Mouse (Mus musculus) urinary bladder, postnatal 10 days (tissue): ENCODE data around the gene Rps27.

Source experiments
- DNase-seq: peaks from one replicate; pipeline ENCODE4 v3.0.0; 2022; ENCODE audit warnings: low spot score

Rps27 gene

GRCm38 (mm10) chr3:90231075-90231474, 17.6 kb upstream of the Rps27 start:
- DNase-seq, result no peak

DNA sequence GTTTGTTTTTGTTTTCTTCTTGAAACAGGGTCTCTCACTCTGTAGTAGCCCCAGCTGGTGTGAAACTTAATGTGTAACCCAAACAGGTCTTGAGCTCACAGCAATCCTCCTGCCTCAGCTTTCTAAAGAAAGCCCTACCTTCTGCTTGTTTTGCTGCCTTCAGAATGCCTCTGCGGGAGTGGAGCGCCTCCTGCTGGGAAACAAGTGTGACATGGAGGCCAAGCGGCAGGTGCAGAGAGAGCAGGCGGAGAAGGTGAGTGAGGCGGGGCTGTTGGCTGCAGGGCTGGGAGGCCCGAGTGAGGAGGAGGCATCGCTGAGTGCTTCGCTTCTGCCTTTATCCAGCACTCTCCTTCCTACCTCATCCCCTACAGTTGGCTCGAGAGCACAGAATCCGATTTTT, 10.9 kb upstream of the Rps27 start:
- no peak for DNase-seq

- no peak for DNase-seq
Measured at GRCm38 (mm10) chr3:90222941-90223340, 9.5 kb upstream of the Rps27 start.

DNA sequence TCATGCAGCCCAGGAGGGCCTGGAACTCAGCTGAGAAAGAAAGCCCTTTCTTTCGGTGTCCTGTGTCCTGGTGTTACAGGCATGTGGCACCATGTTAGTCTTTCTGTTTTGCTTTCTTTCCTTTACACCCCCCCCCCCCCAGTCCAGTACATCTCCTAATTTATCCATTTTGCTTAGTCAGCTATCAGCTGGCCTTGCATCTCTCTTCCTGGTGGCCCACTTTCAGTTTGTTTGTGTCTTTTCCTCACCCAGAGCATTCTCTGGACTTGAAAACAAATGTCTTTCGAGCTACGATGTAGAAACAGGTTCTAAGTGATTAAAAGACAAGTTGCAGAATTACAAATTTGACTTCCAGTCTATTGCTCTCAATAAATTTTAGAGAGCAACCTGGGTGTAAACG, 9.0 kb upstream of the Rps27 start:
- no peak for DNase-seq

DNA sequence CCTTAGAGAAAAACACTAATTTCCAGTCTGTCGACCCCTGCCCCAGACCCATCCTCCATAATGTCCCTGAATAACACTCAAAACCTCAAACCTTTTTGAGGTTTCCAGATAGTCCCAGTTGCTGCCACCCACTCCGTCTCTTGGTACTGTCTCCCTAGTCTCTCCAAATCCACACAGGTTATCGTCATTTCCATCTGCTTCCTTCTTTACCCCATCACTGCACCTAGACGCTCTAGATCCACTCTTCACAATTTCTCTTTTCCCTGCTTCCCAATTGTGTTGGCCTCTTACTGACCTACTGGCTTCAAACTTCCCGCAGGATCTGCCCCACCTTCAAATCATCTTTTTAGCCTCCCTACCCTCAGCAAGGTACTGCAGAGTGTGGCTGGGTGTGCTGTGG, 7.7 kb upstream of the Rps27 start:
- DNase-seq, result no peak

DNA sequence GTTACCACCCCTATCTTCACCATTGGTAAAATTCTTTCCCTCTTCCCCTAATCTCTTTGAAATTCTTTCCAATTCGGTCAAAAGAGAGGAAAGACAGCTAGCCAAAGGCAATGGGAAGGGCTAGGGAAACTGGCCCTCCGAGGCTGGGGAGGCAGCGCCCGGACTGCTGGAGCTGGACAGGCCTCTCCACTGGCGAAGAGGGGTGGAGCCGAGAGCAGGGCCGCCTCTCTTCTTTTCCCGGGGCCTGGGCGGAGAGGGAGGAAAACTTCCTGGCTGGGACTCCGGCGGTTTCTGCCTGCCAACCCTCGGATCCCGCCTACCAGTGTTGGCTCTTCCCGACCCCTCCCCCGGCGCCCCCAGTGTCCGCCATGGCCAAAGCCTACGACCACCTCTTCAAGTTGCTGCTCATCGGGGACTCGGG, 7.1 kb upstream of the Rps27 start:
- peak; percentile 54 for DNase-seq

DNA sequence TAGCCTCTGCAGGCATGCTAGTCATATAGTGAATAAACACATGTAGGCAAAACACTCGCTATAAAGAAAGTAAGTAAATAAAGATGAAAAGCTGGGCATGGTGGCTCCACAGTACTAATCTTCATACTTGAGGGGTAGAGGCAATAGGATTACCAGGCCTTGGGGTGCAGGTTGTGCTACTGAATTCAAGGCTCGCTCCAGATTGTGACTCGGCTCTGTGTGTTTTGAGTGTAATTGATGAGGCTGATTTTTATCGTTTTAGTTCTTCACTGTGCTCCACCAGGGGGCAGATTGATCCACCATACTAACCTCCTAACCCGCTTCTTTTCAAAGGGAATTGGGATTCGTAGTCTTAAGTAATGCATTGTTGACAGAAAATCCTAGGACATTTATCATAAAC, 6.6 kb upstream of the Rps27 start:
- DNase-seq, result no peak

- no peak for DNase-seq
Measured at GRCm38 (mm10) chr3:90215825-90216380, 2.5 kb upstream of the Rps27 start.

GRCm38 (mm10) chr3:90213956-90214684, 669 bp upstream of the Rps27 start:
- DNase-seq, result no peak

DNA sequence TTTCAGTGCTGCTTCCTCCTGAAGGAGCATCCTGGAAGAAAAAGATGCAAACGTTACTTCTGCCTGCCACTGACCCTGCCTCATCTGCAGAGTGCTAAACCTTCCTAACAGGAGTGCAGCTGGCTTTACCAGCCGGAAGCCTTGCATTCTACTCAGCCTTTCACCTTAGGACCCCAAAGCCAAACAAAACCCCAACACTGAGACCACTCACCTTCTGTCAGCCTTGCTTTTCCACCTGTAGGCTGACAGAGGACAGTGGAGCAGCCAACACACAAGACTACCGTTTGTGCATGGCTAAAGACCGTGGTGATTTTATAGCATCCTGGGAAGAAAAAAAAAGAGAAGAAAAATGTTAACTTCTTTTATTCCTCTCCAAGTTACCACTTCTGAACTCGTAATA, 728 bp downstream of the Rps27 start:
- DNase-seq, result no peak

GRCm38 (mm10) chr3:90211475-90212398, 1.7 kb downstream of the Rps27 start:
- DNase-seq, result no peak

DNA sequence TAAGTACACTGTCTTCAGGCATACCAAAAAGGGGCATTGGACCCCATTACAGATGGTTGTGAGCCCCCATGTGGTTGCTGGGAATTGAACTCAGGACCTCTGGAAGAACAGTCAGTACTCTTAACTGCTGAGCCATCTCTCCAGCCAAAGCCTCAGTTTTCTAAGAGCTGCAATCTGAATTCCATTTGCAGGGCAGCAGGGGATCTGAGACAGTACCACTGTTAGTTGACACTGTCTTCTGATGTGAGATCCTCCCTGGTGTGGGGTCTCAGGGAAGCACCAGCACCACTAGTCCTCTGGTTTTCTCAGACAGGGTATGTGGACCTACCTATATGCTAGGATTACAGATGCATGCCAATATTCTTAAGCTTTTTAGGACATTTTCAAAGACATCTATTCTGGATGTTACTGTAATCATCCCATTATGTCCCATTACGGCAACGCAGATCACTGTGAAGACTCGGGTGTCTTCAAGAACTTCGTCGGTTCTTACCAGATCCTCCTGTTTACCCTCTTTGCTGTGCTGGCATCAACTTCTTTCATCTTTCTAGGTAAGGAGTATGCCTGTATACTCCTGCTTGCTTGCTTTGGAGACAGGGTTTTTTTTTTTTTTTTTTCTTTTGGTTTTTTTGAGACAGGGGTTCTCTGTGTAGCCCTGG, 3.4 kb downstream of the Rps27 start:
- no peak for DNase-seq

- DNase-seq, result no peak
Measured at GRCm38 (mm10) chr3:90208662-90209061, 4.8 kb downstream of the Rps27 start.

- DNase-seq, result no peak
Measured at GRCm38 (mm10) chr3:90204582-90204981, 8.9 kb downstream of the Rps27 start.

DNA sequence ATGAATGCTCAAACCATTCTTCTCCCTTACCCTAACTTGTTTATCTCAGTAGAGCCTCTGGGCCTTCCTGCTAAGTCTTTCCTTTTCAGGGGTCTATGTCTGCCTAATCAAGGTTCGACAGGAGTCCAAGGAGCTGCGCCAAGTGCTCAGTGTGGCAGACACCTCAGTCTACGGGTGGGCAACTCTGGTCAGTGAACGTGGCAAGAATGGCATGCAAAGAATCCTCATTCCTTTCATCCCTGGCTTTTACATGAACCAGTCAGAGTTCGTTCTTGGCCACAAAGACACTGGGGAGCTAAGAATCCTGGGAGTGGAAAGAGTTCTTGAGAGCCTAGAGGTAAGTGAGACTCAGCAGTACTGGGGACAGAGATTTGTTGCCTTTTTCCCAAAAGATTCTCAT, 9.8 kb downstream of the Rps27 start:
- no peak for DNase-seq

GRCm38 (mm10) chr3:90202884-90203283, 10.6 kb downstream of the Rps27 start:
- DNase-seq, result no peak

GRCm38 (mm10) chr3:90197548-90197947, 15.9 kb downstream of the Rps27 start:
- DNase-seq, result no peak

- no peak for DNase-seq
Measured at GRCm38 (mm10) chr3:90195644-90196043, 17.8 kb downstream of the Rps27 start.

DNA sequence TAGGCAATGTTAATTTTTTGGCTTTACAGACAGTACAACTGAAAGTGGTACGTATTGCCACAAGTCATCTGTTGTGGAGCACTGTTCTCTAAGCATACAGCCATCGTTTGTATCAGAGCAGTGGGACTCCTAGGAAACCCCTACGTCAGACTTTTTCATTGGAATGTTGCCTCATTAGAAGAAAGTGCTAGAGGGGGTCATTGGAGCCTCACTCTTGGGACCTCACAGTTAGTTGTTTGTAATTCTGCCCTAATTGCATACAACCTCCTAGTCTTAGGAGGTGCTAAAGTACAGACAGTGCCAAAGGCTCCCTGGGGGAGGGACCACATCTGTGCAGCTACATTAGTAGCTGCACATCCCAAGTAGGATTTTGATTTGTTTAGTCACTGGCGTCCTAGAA, 18.7 kb downstream of the Rps27 start:
- DNase-seq, result no peak

- no peak for DNase-seq
Measured at GRCm38 (mm10) chr3:90190859-90191510, 22.5 kb downstream of the Rps27 start.

DNA sequence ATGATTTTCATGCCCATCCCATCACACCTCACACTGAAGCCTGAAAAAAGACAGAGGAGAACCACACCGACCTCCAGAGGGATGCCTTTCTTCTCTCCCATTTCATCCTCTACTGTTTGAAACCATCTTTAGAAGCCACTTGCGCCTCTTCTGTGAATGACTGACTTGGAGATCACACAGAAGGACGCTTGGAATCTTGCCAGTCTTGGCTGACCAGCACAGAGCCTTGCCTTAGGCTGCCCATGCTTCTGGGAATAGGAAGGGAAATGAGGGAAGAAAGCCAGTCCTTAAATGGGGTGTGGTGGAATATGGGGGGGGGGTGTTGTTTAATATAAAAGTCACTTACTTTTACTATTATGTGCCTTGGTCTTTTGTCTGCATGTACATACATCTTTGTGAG, 29.9 kb downstream of the Rps27 start:
- no peak for DNase-seq

- DNase-seq, result no peak
Measured at GRCm38 (mm10) chr3:90179566-90179965, 33.9 kb downstream of the Rps27 start.
